Mouse (Mus musculus) spleen, postnatal 14 days (tissue): ENCODE data around the gene Scfd2.

ENCODE experiments used
- DNase-seq, 2 experiments: peaks; one replicate each; pipeline ENCODE4 v3.0.0; 2021 to 2022; ENCODE audit warnings: low spot score in 2 of 2

Scfd2 gene

DNA sequence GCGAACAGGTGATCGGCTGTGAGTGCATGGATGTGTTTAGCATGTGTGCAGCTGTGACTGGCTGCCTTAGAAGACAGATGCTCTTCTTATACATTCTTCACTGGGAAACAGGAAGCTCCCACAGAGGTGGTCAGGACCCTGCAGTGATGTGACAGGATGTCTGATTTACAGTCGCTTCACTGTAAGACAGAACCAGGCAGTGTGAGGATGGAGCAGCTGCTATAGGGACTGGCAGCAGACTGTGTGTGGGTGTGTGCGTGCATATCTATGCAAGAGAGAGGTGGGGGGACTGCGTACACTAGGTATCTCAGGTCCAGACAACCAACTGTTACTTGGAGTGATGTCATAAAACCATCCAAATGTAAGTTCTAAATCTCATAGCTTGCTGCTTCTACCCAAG lies 254.3 kb downstream of the Scfd2 start:
- no peak for DNase-seq

DNA sequence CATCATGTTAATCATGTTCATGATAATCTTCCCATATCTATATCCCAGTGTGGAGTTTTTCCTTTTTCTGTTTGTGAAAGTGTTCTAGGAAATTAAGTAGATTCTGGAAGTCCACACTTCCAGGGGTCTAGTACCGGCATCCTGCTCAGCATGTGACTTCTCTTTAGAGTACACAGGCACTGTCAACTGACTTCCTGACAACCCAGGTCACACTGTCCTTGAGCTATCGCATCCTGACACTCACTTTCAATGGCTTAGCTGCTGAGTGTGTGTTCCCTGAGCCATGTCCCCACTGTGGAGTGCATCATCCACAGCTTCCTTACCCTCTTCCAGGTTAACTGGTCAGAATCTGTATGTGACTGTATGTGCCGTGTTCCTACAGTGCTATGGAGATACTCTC lies 258.2 kb downstream of the Scfd2 start:
- DNase-seq, result no peak

GRCm38 (mm10) chr5:74267736-74268369 lies 263.7 kb downstream of the Scfd2 start:
- DNase-seq, result no peak

- DNase-seq, result no peak
Observed at GRCm38 (mm10) chr5:74267196-74267595, 264.4 kb downstream of the Scfd2 start.

DNA sequence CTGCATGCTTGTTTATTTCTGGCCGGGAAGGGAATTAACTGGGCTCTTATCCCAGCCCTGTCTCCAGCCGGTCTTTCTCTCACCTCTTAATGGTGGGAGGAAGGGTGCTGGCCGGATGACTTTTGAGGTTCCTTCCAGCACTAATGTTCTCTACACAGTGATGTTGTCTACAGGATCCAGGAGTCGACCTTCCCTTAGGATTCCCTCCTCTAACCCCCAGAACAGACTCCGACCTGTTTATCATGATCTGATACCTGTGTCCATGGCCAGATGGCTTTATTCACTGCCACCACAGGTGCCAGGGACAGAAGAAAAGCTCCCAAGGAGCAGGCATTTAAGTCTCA lies 265.1 kb downstream of the Scfd2 start:
- DNase-seq, result no peak

- no peak for DNase-seq
Observed at GRCm38 (mm10) chr5:74265601-74266475, 265.7 kb downstream of the Scfd2 start.

GRCm38 (mm10) chr5:74265151-74265550 lies 266.4 kb downstream of the Scfd2 start:
- no peak for DNase-seq

DNA sequence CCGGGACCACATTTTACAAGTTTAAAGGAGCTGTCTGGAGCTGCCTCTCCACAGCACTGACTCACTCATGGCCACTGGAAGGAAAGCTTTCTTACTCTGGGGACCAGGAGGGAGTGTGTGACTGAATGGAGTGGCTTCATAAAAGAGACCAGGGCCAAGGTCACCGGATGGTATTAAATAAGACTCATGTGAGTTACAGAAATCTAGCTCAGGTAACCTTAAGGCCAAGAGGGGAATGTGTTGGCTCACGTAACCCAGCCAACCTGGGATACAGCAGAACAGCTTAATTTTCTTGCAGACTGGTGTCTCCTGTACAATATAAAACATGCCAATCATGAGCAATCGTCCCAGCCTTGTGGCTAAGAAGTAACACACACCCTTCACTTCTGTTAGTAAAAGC lies 267.0 kb downstream of the Scfd2 start:
- no peak for DNase-seq

DNA sequence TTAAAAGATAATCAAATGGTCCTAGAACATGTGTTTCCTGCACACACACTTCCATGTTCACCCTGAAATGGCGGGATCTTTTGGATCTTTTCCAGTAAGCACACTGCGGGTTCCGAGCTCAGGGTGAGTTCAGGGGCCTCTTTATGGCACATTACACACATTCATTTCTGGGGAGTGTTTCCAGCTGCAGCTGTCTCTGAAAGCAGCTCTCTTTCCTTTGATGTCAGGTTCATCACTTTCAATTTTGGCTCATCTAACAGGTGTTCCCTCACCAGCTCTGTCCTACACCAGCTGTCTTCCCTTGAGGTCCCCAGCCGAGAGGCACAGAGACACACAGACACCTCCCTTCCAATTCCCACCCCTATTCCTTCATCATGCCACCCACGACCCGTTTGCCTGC lies 270.5 kb downstream of the Scfd2 start:
- no peak for DNase-seq

DNA sequence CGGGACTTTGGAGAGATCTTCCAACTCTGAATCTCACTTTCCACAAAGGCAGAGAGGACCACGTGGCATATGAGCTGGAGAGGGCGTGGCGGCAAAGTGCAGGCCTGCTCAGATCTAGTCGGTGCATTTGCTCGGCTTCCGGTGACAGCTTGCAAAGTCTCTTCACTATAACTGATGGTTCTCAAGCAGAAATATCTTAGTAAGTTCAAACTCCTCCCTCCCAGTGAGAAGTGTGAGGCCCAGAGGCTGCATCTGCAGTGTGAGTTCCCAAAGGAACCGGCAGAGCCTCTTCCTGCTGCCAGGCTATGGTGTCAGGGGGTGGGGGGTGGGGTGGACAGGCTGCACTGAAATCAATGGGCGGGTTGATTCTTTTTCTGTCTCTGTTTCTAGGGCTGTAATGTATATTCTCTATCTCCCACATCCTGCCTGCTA lies 271.2 kb downstream of the Scfd2 start:
- DNase-seq, result no peak

DNA sequence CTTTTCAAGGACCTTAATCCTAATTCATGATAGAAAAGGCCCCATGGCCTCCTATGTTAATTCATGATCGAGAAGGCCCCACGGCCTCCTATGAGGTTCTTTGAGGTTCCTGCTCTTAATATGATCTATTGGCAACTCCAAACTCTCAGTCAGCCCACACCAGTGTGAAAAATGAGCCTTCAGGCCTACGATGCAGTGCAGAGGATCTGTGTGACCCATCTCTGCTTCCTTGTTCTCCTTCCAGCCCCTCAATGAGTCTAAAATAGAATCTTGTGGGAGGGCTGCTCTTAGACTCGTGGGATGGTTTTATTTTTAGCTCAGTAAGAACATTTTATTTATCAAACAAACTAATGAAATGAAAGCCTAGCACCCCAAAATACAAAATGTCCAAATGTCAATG lies 274.9 kb downstream of the Scfd2 start:
- no peak for DNase-seq

- DNase-seq, result no peak
Observed at GRCm38 (mm10) chr5:74254996-74255395, 276.6 kb downstream of the Scfd2 start.

DNA sequence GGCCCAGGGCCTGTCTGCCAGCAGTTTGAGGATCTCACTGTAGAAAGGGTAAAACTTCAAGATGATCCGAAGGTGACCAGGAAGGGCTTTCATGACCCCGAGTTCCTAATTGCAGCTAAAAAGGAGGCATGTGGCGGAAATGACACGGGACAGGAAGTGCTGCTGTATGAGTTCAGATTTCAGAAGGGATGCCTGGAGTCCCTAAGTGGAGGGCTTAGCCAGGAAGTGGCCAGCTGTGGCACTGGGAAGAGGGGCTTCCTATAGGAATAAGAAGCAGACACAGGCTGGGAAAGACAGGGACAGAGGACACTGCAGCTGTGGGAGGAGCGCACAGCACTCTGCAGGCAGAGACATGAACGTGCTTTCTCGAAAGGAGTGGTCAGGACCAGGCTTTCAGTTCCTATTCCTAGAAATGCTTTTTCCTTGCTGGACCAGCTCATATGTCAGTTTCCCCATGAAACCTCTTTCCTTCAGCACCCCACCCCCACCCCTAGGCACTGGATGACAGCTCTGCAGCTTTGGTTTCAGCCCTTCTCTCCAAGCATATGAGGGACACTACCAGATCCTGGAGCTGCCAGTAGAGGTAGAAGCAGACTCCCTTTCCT lies 277.7 kb downstream of the Scfd2 start:
- no peak for DNase-seq

- DNase-seq, result no peak
Observed at GRCm38 (mm10) chr5:74252672-74253286, 278.8 kb downstream of the Scfd2 start.

DNA sequence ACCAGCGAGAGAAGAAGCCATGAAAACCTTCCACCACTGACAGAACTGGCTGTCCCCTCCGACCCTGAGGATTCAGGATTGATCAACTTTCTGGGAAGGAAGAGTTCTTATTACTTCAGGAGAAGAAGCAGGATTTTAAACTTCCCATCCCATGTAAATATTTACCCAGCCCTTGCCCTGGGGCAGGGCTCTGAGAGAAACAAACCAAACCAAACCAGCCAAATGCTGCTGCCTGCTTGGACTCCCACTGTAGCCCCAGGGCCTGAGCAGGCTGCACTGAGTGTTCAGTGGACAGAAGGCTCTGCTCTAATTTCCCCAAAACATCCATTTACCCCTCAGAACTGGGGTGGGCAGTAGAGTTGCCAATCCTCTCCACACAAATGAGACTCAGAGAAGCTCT lies 280.6 kb downstream of the Scfd2 start:
- DNase-seq, result no peak

- no peak for DNase-seq
Observed at GRCm38 (mm10) chr5:74250308-74250707, 281.3 kb downstream of the Scfd2 start.

DNA sequence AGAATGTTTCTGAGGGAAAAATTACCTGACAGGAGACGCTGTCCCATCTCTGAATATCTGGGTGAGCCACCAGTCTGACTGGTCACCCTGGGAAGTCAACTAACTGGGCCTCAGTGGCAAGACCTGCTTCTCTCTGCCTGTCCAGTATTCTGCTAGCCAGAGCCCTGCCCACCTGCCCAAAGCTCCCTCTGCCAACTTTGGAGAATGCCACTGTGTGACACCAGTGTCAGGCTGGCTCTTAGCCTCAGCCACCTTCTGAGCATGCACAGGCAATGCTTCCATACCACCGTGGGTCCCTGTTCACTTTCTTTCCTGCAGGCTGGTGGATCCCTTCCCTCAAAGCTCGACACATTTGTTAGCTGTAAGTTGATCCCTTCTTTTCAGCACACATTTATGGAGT lies 281.8 kb downstream of the Scfd2 start:
- DNase-seq, result no peak

GRCm38 (mm10) chr5:74246971-74247370 lies 284.6 kb downstream of the Scfd2 start:
- no peak for DNase-seq

- DNase-seq, result no peak
Observed at GRCm38 (mm10) chr5:74246453-74246852, 285.1 kb downstream of the Scfd2 start.

DNA sequence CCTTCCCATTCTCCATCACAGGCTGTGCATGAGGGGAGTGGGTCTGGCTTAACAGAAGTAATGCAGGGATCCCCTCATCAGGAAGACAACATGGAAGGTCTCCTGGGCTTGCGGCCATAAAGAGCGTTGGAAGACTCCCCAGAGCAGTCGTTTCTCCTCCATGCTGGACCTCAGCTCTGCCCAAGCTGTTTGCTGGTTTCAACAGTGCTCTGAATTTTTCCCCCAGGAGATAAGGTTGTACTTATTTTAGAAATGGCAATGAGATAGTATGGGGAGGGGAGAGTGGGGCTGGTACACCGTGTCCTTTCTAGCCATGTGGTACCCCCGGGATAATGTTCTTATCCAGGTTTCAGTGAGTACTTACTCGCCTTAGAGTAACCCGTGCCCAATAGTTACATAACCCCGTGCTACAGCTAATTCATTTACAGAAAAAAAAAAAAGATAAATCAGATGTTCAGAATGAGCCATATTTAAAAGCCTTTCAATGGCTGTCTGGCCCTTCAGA lies 285.9 kb downstream of the Scfd2 start:
- DNase-seq, result no peak

GRCm38 (mm10) chr5:74244406-74245019 lies 287.0 kb downstream of the Scfd2 start:
- no peak for DNase-seq

- no peak for DNase-seq
Observed at GRCm38 (mm10) chr5:74242654-74243053, 288.9 kb downstream of the Scfd2 start.
